Mouse (Mus musculus) CD4-positive helper T cell, adult 2 months (primary cell): Measurements from ENCODE around the gene Cdkl5.

Source experiments
- DNase-seq: peaks from one replicate; pipeline ENCODE4 v3.0.0-alpha.2; 2012; ENCODE audit warnings: low read depth, missing footprints, low spot score

Cdkl5 gene

GRCm38 (mm10) chrX:160994543-160995121 lies at the start of gene Cdkl5:
Gene Cdkl5 (minus strand): TSS chrX:160994704.
- DNase-seq = peak; percentile 94

DNA sequence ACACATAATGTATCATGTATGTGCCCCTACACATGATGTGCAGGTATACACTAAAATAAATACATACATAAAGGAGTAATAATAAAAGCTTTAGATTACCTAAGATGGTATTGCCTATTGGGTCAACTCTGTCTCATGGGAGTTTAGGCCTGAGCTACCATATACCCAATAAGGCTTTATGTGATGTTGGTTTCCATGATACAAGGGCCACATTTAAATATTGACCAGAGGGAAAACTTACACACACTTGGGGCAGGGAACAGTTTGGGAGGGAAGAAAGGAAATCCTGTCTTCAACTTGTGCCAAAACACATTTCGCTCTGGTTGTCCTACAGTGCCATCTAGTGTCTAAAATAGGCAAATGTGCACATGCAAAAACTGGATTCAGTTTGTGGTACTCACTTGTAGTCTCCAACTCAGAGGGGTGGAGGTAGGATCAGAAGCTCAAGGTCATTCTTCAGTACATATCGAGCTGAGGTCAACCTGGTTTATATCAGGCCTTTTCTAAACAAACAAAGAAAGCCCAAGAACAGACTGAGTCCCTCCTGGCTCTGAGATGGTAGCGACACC lies 38.8 kb upstream of the Cdkl5 start:
- peak; percentile 38 for DNase-seq

GRCm38 (mm10) chrX:161032423-161032822 lies 37.9 kb upstream of the Cdkl5 start:
- DNase-seq = no peak

GRCm38 (mm10) chrX:161030233-161030632 lies 35.7 kb upstream of the Cdkl5 start:
- no peak for DNase-seq

- no peak for DNase-seq
These were observed 30.0 kb upstream of the Cdkl5 start for GRCm38 (mm10) chrX:161024475-161024874.

- no peak for DNase-seq
These were observed 27.0 kb upstream of the Cdkl5 start for GRCm38 (mm10) chrX:161021548-161021947.

DNA sequence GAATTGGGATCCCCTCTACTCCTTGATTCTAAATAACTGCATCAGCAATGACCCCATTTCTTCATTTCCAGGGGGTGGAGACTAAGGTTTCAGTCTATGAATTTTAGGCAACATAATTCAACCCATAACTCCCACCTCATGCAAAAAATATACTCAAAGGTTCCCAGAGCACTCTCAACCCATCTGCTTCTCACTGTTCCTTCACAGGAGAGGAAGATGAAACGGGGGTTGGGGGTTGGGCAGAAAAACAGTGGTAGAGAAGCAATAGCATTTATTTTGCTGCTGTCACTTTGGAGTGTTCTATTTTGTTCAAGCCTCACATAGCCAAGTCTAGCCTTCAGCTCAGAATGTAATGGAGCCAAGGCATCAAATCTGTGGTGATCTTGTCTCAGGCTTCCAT lies 23.7 kb upstream of the Cdkl5 start:
- no peak for DNase-seq

DNA sequence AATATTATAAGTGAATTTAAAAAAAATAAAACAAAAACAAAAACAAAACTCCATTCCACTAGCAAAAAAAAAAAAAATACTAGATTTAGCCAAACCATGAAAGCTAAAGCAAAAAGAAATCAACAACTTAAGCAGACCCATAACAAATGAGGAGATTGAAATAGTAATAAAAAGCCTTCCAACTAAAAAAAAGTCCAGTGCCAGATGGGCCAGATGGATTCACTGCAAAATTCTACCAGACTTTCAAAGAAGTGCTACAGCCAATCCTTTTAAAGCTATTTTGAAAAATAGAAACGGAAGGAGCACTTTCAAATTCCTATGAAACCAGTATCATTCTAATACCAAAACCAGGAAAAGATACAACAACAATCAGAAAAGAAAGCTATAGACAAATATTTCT lies 11.8 kb upstream of the Cdkl5 start:
- DNase-seq = no peak

GRCm38 (mm10) chrX:160996051-160996450 lies 1.5 kb upstream of the Cdkl5 start:
- DNase-seq = no peak

DNA sequence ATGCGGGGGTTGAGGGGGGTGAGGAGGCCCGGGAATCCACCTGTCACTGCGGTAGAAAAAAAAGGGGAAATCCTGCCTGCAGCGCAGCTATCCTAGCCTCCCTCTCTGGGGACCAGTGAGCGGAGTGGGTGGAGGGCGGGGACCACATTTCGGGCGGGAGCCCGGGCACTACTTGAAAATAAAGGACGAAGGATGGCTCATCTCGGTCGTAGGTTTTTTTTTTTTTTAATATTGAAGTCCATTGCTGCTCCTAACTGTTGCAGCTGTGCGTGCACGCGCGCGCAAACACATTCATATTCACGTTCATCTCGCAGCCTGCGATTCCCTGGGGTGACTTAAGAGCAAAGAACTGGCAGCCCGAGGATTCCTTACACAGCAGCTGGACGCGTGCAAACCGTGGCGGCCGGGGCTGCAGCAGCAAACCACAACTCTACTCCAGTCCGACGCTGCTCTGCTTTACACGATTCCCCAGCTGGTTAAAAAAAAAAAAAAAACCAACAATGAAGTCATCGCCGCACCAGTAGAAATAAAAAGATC lies 695 bp upstream of the Cdkl5 start:
- no peak for DNase-seq

- DNase-seq = no peak
These were observed 560 bp downstream of the Cdkl5 start for GRCm38 (mm10) chrX:160993749-160994539.

DNA sequence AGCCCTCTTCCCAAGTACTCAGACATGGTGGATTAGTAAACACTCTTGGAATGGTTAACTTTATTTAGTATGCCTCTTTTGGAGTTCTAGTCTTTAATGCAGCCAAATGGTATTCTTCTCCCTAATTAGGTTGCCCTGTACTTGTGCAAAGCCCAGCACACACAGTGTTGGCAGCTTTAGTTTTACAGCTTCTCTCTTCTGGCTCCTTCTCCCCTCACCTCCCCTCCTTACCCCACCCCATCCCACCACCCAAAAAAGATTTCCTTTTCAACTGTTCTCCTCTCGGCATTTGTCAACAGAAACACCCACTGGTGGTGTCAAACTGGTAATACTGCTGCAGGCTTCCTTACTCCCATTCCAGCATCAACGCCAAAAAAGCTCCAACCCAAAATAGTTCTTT lies 1.8 kb downstream of the Cdkl5 start:
- DNase-seq = no peak

GRCm38 (mm10) chrX:160990276-160990675 lies 4.2 kb downstream of the Cdkl5 start:
- no peak for DNase-seq

GRCm38 (mm10) chrX:160977919-160978318 lies 16.6 kb downstream of the Cdkl5 start:
- DNase-seq = no peak

GRCm38 (mm10) chrX:160971991-160972545 lies 22.4 kb downstream of the Cdkl5 start:
- no peak for DNase-seq

- no peak for DNase-seq
These were observed 35.8 kb downstream of the Cdkl5 start for GRCm38 (mm10) chrX:160958593-160959131.

- DNase-seq = no peak
These were observed 44.9 kb downstream of the Cdkl5 start for GRCm38 (mm10) chrX:160949583-160949982.

- DNase-seq = no peak
These were observed 49.8 kb downstream of the Cdkl5 start for GRCm38 (mm10) chrX:160944722-160945121.

DNA sequence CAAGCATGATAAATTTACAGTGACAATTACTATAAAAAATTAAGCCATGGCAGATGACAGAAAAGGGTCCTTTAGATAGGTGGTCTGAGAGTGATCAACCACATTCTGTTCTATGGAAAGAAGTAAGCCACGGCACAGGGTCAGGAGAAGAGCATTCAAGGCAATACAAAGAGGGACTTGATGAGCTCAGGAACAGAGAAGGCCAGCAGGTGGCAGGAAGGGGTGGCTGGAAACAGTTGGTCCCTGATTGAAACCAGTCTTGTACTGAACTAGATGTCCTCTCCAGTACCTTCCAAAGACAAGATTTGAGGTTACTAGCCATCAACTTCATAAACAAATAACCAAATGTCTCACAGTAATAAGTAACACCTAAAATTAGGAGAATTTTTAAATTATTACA lies 59.0 kb downstream of the Cdkl5 start:
- peak; percentile 0 for DNase-seq

- DNase-seq = peak; percentile 1
These were observed 63.8 kb downstream of the Cdkl5 start for GRCm38 (mm10) chrX:160930656-160931055.

DNA sequence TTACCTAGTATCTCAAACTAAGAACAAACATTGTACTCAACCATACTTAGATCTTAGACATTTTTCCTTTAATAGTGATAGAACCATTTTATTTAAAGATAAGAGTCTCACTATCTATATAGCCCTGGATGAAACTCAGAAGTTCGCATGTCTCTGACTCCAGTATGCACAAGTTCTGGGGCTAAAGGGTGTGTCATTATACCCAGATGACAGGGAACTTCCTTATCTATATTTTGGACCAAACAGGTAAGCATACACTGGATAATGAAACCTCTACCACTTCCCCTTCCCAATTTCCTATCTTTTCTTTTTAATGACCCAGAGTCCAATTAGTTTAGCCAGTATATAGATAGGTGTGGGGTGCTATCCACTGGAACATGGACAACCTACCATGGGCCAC lies 65.6 kb downstream of the Cdkl5 start:
- no peak for DNase-seq

GRCm38 (mm10) chrX:160919022-160919637 lies 75.4 kb downstream of the Cdkl5 start:
- no peak for DNase-seq
